Mouse (Mus musculus): Measurements from ENCODE around the gene Poll.

DNA sequence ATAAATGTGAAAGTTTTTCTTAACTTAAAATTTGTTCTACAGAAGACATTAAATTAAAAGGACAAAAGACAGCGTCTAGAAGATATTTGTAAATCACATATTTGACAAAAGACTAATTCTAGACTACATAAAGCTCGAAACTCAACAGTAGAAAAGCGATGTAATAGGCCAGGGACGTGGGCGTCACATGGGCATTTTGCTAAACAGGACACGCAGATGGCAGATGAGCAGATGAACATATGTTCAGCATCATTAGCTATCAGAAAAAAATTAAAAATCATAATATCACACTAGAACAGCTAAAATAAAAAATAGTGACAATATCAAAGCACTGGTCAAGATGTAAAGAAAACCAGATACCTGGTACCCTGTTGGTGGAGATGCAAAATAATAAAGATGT lies 29.4 kb upstream of the Poll start:
- TF ChIP-seq GATA1 (IDR thresholded peaks at IDR 0.05; ENCODE audit: borderline replicate concordance, low read length) (no peak), FLI1 (IDR thresholded peaks at IDR 0.05; ENCODE audit: low read length) (no peak)
